Mouse (Mus musculus) C2C12 (cell line): ENCODE measurements at regions not wholly inside any gene's neighbourhood (a gene's known extent, or its start where the extent isn't known, plus 50 kb on each side); places are given as distances from the start of the nearest gene placed in this dataset.

ENCODE experiments used
- H3K27me3 ChIP-seq: one replicate; pipeline ENCODE4 v1.6.1; 2011; ENCODE audit not compliant: control insufficient read depth, insufficient read depth, insufficient read length
- H3K36me3 ChIP-seq: one replicate; pipeline ENCODE4 v1.6.1; 2011; ENCODE audit not compliant: control insufficient read depth, insufficient read depth
- H3K4me3 ChIP-seq: one replicate; pipeline ENCODE4 v1.5.1; 2011; ENCODE audit warnings: mild to moderate bottlenecking, control low read depth; ENCODE audit not compliant: poor library complexity, insufficient read depth, severe bottlenecking
- H3K79me2 ChIP-seq: one replicate; pipeline ENCODE4 v1.6.1; 2011; ENCODE audit not compliant: control insufficient read depth, insufficient read depth
- H3K79me3 ChIP-seq: one replicate; pipeline ENCODE4 v1.6.1; 2011; ENCODE audit warnings: low read depth, control low read depth
- H3ac ChIP-seq: one replicate; pipeline ENCODE3; 2011; ENCODE audit warnings: low read depth; ENCODE audit not compliant: control insufficient read depth, insufficient read length
- CEBPB ChIP-seq: IDR thresholded peaks from one replicate; pipeline ENCODE4 v1.6.1; 2011; ENCODE audit warnings: low read depth, mild to moderate bottlenecking, control low read depth, moderate library complexity
- CTCF ChIP-seq: IDR thresholded peaks from one replicate; pipeline ENCODE4 v1.5.1; 2011; ENCODE audit not compliant: control insufficient read depth, insufficient read depth, insufficient read length
- FOSL1 ChIP-seq: IDR thresholded peaks from one replicate; pipeline ENCODE4 v1.8.0; 2011; ENCODE audit warnings: mild to moderate bottlenecking, low read length; ENCODE audit not compliant: poor library complexity, insufficient read depth, severe bottlenecking
- MAX ChIP-seq: IDR thresholded peaks from one replicate; pipeline ENCODE4 v1.6.1; 2011; ENCODE audit warnings: mild to moderate bottlenecking, control low read depth
- MYOD1 ChIP-seq: IDR thresholded peaks from one replicate; pipeline ENCODE4 v1.6.1; 2011; ENCODE audit warnings: low read depth; ENCODE audit not compliant: control insufficient read depth, insufficient read length
- MYOG ChIP-seq: IDR thresholded peaks from one replicate; pipeline ENCODE4 v1.6.1; 2011; ENCODE audit not compliant: control insufficient read depth, insufficient read length; ENCODE audit errors: extremely low read depth
- USF1 ChIP-seq: IDR thresholded peaks from one replicate; pipeline ENCODE4 v1.6.1; 2011; ENCODE audit warnings: low read depth, mild to moderate bottlenecking, control low read depth, moderate library complexity

DNA sequence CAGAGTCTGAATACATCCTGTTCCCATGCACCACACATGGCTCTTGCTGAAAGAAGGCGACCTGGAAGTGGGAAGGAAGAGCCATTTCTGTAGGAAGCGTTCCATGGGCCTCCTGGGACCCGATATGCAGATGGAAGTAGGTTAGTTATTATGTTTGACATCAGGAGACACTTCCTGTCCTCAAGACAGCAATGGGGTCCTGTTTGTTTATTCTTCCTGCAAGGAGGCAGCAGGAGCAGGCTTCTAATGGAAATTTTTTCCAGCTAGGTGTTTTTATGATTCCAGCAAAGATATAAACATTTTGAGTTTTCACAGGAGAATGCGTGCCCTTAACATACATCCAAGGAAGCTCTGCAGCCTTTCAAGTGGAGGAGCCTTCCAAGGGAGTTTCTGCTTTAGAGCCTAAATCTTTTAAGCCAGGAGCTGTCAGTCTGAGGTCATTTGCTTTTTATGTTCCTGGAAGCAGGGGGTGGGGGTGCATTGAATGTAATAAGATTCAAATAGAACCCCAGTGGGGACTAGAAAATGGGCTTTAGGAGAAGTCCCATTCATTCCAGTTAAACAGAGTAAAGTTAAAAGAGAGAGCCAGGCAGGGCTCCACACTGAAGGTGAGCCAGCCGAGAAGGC, 146.9 kb downstream of the Kcnj2 start:
- no peaks in the 10 kb centered on the region for H3K79me2 ChIP-seq
- H3ac ChIP-seq, result no peak overlapping the region
- H3K27me3 ChIP-seq, result no peaks in the 10 kb centered on the region
- no peak overlapping the region for H3K4me3 ChIP-seq
- no peaks in the 10 kb centered on the region for H3K36me3 ChIP-seq
- TF ChIP-seq FOSL1, result no peak
- TF ChIP-seq CTCF, result no peak
- no peak for TF ChIP-seq USF1
- TF ChIP-seq MYOG, result no peak
- TF ChIP-seq MAX, result no peak
- no peak for TF ChIP-seq MYOD1
- no peak for TF ChIP-seq CEBPB
- H3K79me3 ChIP-seq, result no peaks in the 10 kb centered on the region

GRCm38 (mm10) chr11:111215006-111215405, 149.0 kb downstream of the Kcnj2 start:
- H3K4me3 ChIP-seq, result no peak overlapping the region
- no peaks in the 10 kb centered on the region for H3K79me2 ChIP-seq
- H3K36me3 ChIP-seq, result no peaks in the 10 kb centered on the region
- H3K79me3 ChIP-seq, result no peaks in the 10 kb centered on the region
- no peak for TF ChIP-seq MAX
- TF ChIP-seq CEBPB, result no peak
- TF ChIP-seq MYOG, result no peak
- TF ChIP-seq MYOD1, result no peak
- no peak for TF ChIP-seq USF1
- no peak for TF ChIP-seq FOSL1
- TF ChIP-seq CTCF, result no peak
- no peaks in the 10 kb centered on the region for H3K27me3 ChIP-seq
- H3ac ChIP-seq, result no peak overlapping the region

- no peak for TF ChIP-seq USF1
- no peak for TF ChIP-seq MYOD1
- Histone ChIP-seq H3K79me2 (no peaks in the 10 kb centered on the region), H3K27me3 (no peaks in the 10 kb centered on the region)
Measured at GRCm38 (mm10) chr11:111223834-111224233, 157.9 kb downstream of the Kcnj2 start.

DNA sequence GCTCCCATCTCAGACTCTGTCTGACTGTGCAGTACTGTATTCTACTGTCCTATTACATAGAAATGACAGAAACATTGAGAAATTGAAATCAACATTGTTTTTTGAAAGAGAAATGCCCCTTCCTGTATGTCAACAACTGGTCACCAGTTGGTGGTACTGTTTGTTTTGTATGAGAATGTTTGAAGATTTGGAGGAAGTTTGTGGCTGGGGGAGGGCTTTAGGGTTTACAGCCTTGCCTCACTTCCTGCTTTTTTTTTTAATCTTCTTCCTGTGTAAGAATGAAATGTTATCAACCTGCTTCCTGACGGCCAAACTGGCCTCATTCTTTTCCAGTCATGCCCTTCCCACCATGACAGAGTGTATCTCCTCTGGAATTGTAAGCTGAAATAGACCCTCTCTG, 161.3 kb downstream of the Kcnj2 start:
- TF ChIP-seq CTCF (no peak), FOSL1 (no peak), MYOG (no peak), CEBPB (no peak), MAX (no peak), USF1 (no peak), MYOD1 (no peak)
- Histone ChIP-seq H3K36me3 (no peaks in the 10 kb centered on the region), H3K27me3 (no peaks in the 10 kb centered on the region), H3K79me2 (no peaks in the 10 kb centered on the region), H3K4me3 (no peak overlapping the region), H3ac (no peak overlapping the region), H3K79me3 (no peaks in the 10 kb centered on the region)

More at GRCm38 (mm10) chr11:111223834-111224233, 157.9 kb downstream of the Kcnj2 start:
- no peak overlapping the region for H3ac ChIP-seq
- H3K36me3 ChIP-seq, result no peaks in the 10 kb centered on the region
- no peak overlapping the region for H3K4me3 ChIP-seq
- no peaks in the 10 kb centered on the region for H3K79me3 ChIP-seq

DNA sequence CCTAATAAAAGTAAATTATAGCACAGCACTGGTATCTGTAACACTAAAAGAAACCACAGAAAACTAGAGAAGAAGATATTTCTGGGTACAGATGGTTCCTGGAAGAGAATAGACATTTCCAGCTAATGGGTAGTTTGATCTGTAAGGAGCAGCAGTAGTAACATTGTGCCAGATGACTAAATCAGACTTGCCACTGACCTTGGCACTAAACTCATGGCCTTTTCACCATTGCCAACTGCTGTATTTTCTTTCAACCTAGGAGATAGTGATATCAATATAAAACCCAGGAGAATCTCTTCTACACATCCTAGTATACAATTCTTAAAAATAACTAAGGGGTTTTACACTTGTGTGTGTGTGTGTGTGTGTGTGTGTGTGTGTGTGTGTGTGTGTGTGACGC, 170.8 kb downstream of the Kcnj2 start:
- Histone ChIP-seq H3K27me3 (no peaks in the 10 kb centered on the region), H3K36me3 (no peaks in the 10 kb centered on the region), H3ac (no peak overlapping the region), H3K79me2 (no peaks in the 10 kb centered on the region), H3K4me3 (no peak overlapping the region), H3K79me3 (no peaks in the 10 kb centered on the region)
- TF ChIP-seq MAX (no peak), CTCF (no peak), FOSL1 (no peak), MYOD1 (no peak), USF1 (no peak), CEBPB (no peak), MYOG (no peak)

GRCm38 (mm10) chr11:111239784-111240183, 173.8 kb downstream of the Kcnj2 start:
- H3ac ChIP-seq, result no peak overlapping the region
- no peak overlapping the region for H3K4me3 ChIP-seq
- no peaks in the 10 kb centered on the region for H3K36me3 ChIP-seq
- no peaks in the 10 kb centered on the region for H3K79me2 ChIP-seq
- no peaks in the 10 kb centered on the region for H3K27me3 ChIP-seq
- H3K79me3 ChIP-seq, result no peaks in the 10 kb centered on the region
- TF ChIP-seq FOSL1 (no peak), CEBPB (no peak), MYOD1 (no peak), MYOG (no peak), MAX (no peak), USF1 (no peak), CTCF (no peak)
